Mouse (Mus musculus): Measurements from ENCODE around the gene Cdk5rap2. TPM values are rescaled to one million over a fixed set of nuclear protein-coding genes. Genes with fewer than 3 reads are reported as not detected.

Cdk5rap2 gene
- total and polyA plus RNA-seq, 3 experiments: 10.5 to 15.4 TPM; not detected in 1

- no peak for DNase-seq (ENCODE audit: low read depth, low spot score)
- H3K27me3 ChIP-seq (ENCODE audit: control insufficient read depth in 1 of 2, insufficient read depth in 2 of 2, low read length in 2 of 2): no peaks in the 10 kb centered on the region
- H3K4me1 ChIP-seq (ENCODE audit: control insufficient read depth in 1 of 2, insufficient read depth in 2 of 2, low read length in 2 of 2): no peaks in the 10 kb centered on the region
- H3K9me3 ChIP-seq (replicated peaks; ENCODE audit: insufficient read depth, low read length): no peaks in the 10 kb centered on the region
- no peaks in the 10 kb centered on the region; a peak in 2 of 4 replicates for H3K36me3 ChIP-seq (ENCODE audit: control insufficient read depth in 1 of 2, insufficient read depth in 2 of 2, low read length in 2 of 2)
- TF ChIP-seq CHD2 (IDR thresholded peaks at IDR 0.05; ENCODE audit: low read length): no peak
- no peak for TF ChIP-seq USF2 (IDR thresholded peaks at IDR 0.05; ENCODE audit: borderline replicate concordance in 1 of 2, insufficient read depth in 1 of 2, low read depth in 1 of 2, low read length in 2 of 2)
- no peak for TF ChIP-seq EP300 (IDR thresholded peaks at IDR 0.05; ENCODE audit: low read depth in 1 of 2, low read length in 2 of 2)
- no peak for TF ChIP-seq POLR2AphosphoS2 (IDR thresholded peaks at IDR 0.05; ENCODE audit: low read length)
- TF ChIP-seq ZKSCAN1 (IDR thresholded peaks at IDR 0.05; ENCODE audit: low read depth, low read length): no peak
- TF ChIP-seq GABPA (IDR thresholded peaks at IDR 0.05; ENCODE audit: low read depth, low read length): no peak
- no peak for TF ChIP-seq MAFK (IDR thresholded peaks at IDR 0.05; ENCODE audit: borderline replicate concordance, low read depth, low read length)
- no peak for TF ChIP-seq RCOR1 (IDR thresholded peaks at IDR 0.05; ENCODE audit: low read depth, low read length)
- TF ChIP-seq ZNF384 (IDR thresholded peaks at IDR 0.05; ENCODE audit: low read depth, low read length): no peak
- no peak for TF ChIP-seq SMC3 (IDR thresholded peaks at IDR 0.05; ENCODE audit: low read depth, low read length)
- no peaks in the 10 kb centered on the region for H3K79me2 ChIP-seq (ENCODE audit: control insufficient read depth, insufficient read depth, low read length, poor library complexity)
- no peak overlapping the region for H3K27ac ChIP-seq (ENCODE audit: control insufficient read depth, low read depth, low read length)
- H3K4me3 ChIP-seq (ENCODE audit: control insufficient read depth in 1 of 2, insufficient read depth in 1 of 2, low read depth in 2 of 2, low read length in 2 of 2): no peak overlapping the region
- H3K9ac ChIP-seq (ENCODE audit: control insufficient read depth, low read depth, low read length, poor library complexity, severe bottlenecking): no peak overlapping the region
These were observed 82.2 kb downstream of the Cdk5rap2 start for GRCm38 (mm10) chr4:70328033-70328432.

GRCm38 (mm10) chr4:70327436-70327835, 82.8 kb downstream of the Cdk5rap2 start:
- H3K36me3 ChIP-seq (ENCODE audit: control insufficient read depth in 1 of 2, insufficient read depth in 2 of 2, low read length in 2 of 2): peaks cover 0 to under 1% of the 10 kb centered on the region in 2 experiments; a peak in 2 of 4 replicates
- H3K79me2 ChIP-seq (ENCODE audit: control insufficient read depth, insufficient read depth, low read length, poor library complexity): no peaks in the 10 kb centered on the region

More at GRCm38 (mm10) chr4:70327436-70327835, 82.8 kb downstream of the Cdk5rap2 start:
- H3K27me3 ChIP-seq (ENCODE audit: control insufficient read depth in 1 of 2, insufficient read depth in 2 of 2, low read length in 2 of 2): no peaks in the 10 kb centered on the region
- no peak overlapping the region for H3K27ac ChIP-seq (ENCODE audit: control insufficient read depth, low read depth, low read length)
- H3K4me3 ChIP-seq (ENCODE audit: control insufficient read depth in 1 of 2, insufficient read depth in 1 of 2, low read depth in 2 of 2, low read length in 2 of 2): no peak overlapping the region
- no peak overlapping the region for H3K9ac ChIP-seq (ENCODE audit: control insufficient read depth, low read depth, low read length, poor library complexity, severe bottlenecking)
- H3K9me3 ChIP-seq (replicated peaks; ENCODE audit: insufficient read depth, low read length): no peaks in the 10 kb centered on the region
- no peak for TF ChIP-seq MAX (IDR thresholded peaks at IDR 0.05; ENCODE audit: low read length)
- no peak for TF ChIP-seq ZC3H11A (IDR thresholded peaks at IDR 0.05; ENCODE audit: low read depth, low read length)
- TF ChIP-seq POLR2AphosphoS2 (IDR thresholded peaks at IDR 0.05; ENCODE audit: low read length): no peak
- TF ChIP-seq EP300 (IDR thresholded peaks at IDR 0.05; ENCODE audit: low read depth in 1 of 2, low read length in 2 of 2): no peak
- no peak for TF ChIP-seq CHD1 (IDR thresholded peaks at IDR 0.05; ENCODE audit: low read depth, low read length)
- no peak for TF ChIP-seq MYC (IDR thresholded peaks at IDR 0.05; ENCODE audit: low read depth, low read length)
- no peak for TF ChIP-seq RCOR1 (IDR thresholded peaks at IDR 0.05; ENCODE audit: low read depth, low read length)
- TF ChIP-seq NRF1 (IDR thresholded peaks at IDR 0.05; ENCODE audit: insufficient read depth, low read depth, low read length, poor library complexity, severe bottlenecking): no peak
- no peak for TF ChIP-seq GATA1 (IDR thresholded peaks at IDR 0.05; ENCODE audit: low read depth, low read length)
- TF ChIP-seq RAD21 (IDR thresholded peaks at IDR 0.05; ENCODE audit: low read depth, low read length): no peak
- TF ChIP-seq USF1 (IDR thresholded peaks at IDR 0.05; ENCODE audit: low read depth, low read length): no peak
- no peak for TF ChIP-seq GABPA (IDR thresholded peaks at IDR 0.05; ENCODE audit: low read depth, low read length)
- TF ChIP-seq ZNF384 (IDR thresholded peaks at IDR 0.05; ENCODE audit: low read depth, low read length): no peak
- no peak for TF ChIP-seq MEF2A (IDR thresholded peaks at IDR 0.05; ENCODE audit: extremely low read depth, insufficient replicate concordance, low read depth, low read length, poor library complexity, severe bottlenecking)
- TF ChIP-seq SMC3 (IDR thresholded peaks at IDR 0.05; ENCODE audit: low read depth, low read length): no peak
- no peak for TF ChIP-seq TCF12 (IDR thresholded peaks at IDR 0.05; ENCODE audit: low read depth, low read length)
- H3K4me1 ChIP-seq (ENCODE audit: control insufficient read depth in 1 of 2, insufficient read depth in 2 of 2, low read length in 2 of 2): no peaks in the 10 kb centered on the region
- DNase-seq (ENCODE audit: low read depth, low spot score): no peak

Data from MEL (cell line).